Mouse (Mus musculus): ENCODE data around the gene Zfp523.

DNA sequence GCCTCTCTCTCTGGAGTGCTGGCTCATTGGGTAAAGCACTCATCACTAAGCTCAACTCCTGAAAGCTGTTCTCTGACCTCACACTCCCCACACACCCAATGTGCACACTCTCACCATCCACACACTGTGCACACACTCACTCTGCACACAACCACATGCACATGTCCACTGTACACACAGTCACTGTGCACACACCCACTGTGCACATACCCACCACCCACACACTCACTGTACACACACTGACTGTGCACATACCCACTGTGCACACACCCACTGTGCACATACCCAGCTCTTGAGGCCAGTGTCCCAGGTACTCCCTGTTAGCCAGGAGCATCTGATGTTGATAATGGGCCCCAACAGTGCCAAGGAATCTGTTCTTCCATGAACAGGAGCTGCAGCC lies 45.8 kb upstream of the Zfp523 start:
- TF ChIP-seq TAL1 (IDR thresholded peaks at IDR 0.05; ENCODE audit: low read length) (no peak), GATA1 (IDR thresholded peaks at IDR 0.05; ENCODE audit: low read length) (no peak)

All from erythroblast, embryonic 14.5 days (primary cell).